Mouse (Mus musculus): ENCODE data around the gene Uchl4.
A peak's percentile ranks its signal among the peaks of the same experiment; 100 is the strongest.

GRCm38 (mm10) chr9:64253021-64253904, 18.3 kb downstream of the Uchl4 start, which contains the start of gene Map2k1:
- TF ChIP-seq POLR2A (IDR thresholded peaks at IDR 0.05; ENCODE audit: low read depth, low read length): peak; percentile 99
- peak; percentile 70 for TF ChIP-seq CTCF (IDR thresholded peaks at IDR 0.05; ENCODE audit: borderline replicate concordance, insufficient read depth, low read length)

All from embryonic fibroblast, embryonic 13.5 days (primary cell).